Mouse (Mus musculus) adrenal gland (tissue): ENCODE data around the gene Aars.
"Not testable (repeated sequence)": the region's sequence is repeated elsewhere in the genome, so short reads cannot be mapped to it uniquely, and the experiment has no call there.

Source experiments
- intact Hi-C: fragments of 180-260 bp; cut with DNase I; formaldehyde crosslinking; loops from one replicate; pipeline ENCODE4 v1.15.1; 2025

The Aars gene

DNA sequence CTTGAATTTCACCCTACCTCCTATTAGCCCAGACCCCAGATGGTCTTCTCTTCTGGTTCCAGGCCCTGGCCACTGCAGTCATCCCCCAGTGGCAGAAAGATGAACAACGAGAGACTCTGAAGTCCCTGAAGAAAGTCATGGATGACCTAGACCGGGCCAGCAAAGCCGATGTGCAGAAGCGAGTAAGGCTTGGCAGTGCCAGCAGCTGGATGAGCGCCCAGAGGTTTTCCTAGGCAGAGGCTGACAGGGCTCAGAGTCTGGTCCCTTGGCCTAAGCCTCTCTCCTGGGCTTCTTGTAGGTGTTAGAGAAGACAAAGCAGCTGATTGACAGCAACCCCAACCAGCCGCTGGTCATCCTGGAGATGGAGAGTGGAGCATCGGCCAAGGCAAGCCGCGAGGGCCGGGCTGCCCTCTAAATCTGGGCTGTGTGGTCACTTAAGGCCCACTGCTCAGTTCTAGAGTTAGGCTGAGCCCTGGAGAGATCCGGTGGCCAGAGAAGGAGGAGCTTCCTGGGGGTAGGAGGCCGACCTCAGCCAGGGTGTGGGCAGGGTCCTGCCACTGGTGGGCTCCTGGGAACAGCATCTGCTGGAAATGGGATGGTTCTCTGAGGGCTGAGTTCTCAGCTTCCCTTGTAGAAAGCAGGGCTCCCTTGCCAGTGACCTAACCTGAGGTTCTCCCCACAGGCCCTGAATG, 21.0 kb downstream of the Aars start:
- intact Hi-C loops = no loop called here

DNA sequence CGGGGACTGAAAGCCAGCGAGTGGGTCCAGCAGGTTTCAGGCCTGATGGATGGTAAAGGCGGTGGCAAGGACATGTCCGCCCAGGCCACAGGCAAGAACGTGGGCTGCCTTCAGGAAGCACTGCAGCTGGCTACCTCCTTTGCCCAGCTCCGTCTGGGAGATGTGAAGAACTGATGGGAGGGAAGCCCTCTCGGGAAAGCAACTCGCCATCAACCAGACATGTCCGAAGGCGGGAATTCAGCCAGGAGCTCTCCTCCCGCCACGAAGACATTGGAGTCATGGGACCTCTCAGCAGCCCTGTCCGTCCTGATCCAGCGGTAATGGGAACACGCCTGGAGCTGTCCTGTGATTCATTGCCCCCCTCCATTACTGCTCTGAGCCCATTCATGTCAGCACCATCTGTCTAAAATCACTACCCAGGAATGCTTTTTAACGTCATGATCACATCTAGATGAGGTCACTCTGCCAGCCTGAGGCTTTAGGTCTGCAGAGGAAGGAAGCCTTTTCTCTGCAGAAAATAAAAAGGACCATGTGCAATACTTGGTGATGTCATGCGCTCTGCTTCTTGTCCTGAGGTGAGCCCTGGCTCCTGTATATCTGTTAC, 22.2 kb downstream of the Aars start:
- intact Hi-C loops = loop anchor here (5.0 kb wide), 1 partner anchor 37 kb away; the partner anchor contains the start of genes Clec18a and Pdpr

DNA sequence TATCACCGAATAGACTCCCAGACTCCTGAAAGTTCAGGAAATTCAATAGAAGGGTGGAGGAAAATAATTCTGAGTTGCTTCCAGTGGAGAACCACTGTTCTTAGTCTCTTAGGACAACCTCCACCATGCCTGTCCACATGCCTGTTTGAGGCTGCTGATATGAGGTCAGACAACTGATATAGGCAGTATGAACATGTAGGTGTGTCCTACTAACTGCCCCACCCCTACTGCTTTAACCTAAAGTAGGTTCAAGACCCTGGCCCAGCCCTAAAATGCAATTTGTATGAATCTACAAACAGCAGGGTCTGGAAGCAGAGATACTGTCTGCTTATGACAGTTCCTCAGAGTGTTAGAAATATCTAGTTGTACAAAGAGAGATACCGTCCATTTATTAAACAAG, 22.7 kb downstream of the Aars start:
- intact Hi-C loops = loop anchor here (5.0 kb wide), 1 partner anchor 37 kb away; the partner anchor contains the start of genes Clec18a and Pdpr

DNA sequence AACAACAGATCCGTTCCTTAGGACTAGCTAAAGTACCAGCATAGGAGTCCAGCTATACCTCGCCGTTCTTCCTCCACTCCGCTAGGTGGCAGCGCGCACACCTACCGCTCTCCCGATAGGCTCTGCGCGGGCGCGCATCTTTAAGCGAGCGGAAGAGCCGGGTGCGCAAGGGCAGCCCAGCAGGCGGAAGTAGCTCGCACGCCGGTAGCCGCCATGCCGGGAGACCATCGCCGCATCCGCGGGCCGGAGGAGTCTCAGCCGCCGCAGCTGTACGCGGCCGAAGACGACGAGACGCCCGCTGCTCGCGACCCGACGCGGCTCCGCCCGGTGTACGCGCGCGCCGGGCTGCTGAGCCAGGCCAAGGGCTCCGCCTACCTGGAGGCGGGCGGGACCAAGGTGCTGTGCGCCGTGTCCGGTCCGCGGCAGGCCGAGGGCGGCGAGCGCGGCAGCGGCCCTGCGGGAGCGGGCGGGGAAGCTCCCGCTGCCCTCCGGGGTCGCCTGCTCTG, 23.3 kb downstream of the Aars start, which contains the start of gene Exosc6:
TSS of gene Exosc6 (plus strand) at position 182 of the 506 bp plus-strand sequence.
- intact Hi-C loops = loop anchor here (5.0 kb wide), 1 partner anchor 36 kb away; the partner anchor contains the start of genes Clec18a and Pdpr

DNA sequence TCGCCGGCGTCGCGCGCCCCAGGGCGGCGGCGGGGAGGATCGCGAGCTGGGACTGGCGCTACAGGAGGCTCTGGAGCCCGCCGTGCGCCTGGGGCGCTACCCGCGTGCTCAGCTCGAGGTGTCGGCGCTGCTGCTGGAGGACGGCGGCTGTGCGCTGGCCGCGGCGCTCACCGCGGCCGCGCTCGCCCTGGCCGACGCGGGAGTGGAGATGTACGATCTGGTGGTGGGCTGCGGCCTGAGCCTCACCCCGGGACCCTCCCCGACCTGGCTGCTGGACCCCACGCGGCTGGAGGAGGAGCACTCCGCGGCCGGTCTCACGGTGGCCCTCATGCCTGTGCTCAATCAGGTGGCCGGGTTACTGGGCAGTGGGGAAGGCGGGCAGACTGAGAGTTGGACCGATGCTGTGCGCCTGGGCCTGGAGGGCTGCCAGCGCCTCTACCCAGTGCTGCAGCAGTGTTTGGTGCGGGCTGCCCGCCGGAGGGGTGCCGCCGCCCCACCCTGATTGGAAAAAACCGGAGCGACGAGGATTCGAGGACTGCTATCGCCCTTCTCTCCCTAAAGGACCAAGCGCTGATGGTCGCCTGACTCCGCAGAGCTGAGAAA, 23.8 kb downstream of the Aars start:
- intact Hi-C loops = loop anchor here (5.0 kb wide), 1 partner anchor 36 kb away; the partner anchor contains the start of genes Clec18a and Pdpr

DNA sequence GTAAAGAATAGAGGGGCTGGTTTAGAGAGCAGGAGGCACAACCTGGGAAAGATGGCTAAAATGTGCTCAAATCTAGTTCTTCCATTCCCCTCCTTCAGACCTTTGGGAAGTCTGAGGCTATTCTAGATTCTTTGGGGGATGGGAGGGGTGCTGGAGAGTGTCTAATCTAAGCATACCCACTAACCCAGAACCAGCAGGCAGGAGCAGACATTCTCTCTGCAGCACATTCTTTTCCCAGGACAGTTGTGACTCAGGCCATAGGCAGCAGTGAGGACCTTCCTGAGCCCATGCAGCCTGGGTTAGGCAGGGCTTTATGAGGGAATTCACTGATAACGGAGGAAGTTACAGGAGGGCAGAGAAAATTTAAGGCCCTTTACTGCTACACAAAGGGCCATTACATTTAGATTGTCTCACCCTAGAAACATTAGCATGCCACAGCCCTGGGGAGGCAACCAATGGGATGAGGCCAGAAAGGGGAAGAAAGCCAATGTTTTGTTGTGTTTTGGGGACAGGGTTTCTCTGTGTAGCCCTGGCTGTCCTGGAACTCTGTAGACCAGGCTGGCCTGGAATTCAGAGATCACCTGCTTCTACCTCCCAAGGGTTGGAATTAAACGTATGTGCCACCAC, 26.1 kb downstream of the Aars start:
- intact Hi-C loops = loop anchor here (5.0 kb wide), 1 partner anchor 33 kb away; the partner anchor contains the start of genes Clec18a and Pdpr

DNA sequence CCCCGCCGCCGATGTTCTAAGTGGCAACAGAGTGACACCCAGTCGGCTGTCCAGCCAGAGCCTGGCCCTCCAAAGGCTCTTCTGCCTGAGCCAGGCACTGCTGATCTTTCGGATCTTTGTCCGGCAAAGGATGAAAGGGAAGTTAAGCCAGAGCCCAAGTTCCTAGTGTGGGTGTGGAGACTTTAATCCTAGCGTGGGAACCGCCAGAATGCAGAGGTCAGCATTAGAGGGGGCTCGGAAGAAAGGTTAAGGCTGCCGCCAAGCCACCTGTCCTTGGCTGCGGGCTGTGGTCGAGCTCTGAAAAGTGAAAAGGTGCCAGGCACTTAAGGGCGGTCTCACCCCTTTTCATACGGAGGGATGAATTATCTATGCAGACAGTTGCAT, 28.7 kb downstream of the Aars start:
- intact Hi-C loops = no loop called here

DNA sequence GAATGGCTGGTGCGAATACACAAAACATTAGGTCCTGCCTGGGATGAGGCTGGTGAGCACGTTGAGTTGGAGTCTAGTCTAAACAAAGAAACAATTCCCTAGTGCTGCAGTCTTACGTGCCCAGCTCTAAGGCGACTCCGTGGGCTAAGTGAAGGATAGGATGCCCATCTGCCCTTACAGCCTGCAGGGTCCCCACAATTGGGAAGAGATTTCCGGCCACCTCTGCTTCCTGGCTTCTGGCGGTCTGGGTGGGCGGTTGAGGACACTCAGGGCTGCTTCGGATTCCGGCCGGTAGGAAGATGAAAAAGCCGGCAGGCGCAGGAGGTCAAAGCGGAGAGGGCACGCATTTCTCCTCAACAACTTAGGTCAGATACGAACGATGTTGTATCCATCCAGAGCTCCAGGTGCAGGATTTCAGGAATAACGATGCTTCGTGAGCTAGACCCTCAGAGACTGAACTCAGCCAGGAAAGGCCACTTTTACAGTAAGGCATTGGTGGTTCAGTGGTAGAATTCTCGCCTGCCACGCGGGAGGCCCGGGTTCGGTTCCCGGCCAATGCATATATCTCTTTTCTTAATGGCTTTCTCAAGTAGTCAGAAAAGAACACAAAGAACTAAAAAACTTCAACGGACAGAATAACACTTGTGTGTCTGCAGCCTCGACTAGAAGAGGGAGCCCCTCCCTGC, 29.3 kb downstream of the Aars start:
- intact Hi-C loops = no loop called here

DNA sequence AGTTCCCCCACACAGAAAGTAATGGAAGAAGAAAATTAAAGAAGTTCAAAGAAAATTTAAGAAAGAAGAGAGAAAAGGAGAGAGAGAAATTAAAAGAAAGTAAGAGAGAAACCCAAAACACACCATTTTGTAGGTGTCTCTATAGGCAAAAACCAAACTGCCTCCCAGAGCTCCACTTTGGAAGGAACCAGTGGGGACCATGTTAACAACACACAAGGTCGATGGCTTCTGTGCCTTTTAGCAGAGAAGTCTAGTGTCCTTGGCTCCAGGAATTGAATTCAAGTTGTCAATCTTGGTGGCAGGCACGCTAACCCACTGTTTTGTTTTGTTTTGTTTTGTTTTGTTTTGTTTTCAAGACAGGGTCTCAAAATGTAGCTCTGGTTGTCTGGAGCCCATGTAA, 29.9 kb downstream of the Aars start:
- intact Hi-C loops = no loop called here

DNA sequence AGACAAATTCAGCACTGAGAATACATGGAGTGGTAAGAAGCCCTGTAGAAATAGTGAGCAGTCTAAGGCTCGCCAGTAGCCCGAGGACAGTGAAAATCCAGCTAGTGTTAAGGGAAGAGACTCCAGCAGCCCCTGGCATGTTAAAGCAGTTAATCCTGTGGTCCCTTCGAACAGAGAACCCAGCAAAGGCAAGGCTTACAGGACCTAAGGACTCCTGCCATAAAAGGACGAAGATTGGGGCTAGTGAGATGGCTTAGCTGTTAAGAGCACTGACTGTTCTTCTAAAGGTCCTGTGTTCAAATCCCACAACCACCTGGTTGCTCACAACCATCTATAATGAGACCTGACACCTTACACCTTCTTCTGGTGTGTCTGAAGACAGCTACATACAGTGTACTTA, 33.4 kb downstream of the Aars start:
- intact Hi-C loops = no loop called here

DNA sequence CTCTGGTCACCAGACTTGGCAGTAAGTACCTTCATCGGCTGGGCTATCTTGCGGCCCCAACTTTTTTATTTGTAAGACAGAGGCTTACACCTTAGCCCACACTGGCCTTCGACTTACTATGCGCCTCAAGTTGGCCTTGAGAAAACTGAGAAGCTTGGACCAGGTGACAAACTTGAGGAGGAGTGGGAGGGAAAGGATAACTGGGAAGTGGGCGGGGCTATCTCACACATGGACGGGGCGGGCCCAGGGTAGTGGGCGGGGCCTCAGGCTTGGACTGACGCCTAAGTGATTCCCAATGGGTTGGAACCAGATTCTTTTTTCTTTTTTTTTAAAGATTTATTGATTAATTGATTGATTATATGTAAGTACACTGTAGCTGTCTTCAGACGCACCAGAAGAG, 34.5 kb downstream of the Aars start:
- intact Hi-C loops = no loop called here

DNA sequence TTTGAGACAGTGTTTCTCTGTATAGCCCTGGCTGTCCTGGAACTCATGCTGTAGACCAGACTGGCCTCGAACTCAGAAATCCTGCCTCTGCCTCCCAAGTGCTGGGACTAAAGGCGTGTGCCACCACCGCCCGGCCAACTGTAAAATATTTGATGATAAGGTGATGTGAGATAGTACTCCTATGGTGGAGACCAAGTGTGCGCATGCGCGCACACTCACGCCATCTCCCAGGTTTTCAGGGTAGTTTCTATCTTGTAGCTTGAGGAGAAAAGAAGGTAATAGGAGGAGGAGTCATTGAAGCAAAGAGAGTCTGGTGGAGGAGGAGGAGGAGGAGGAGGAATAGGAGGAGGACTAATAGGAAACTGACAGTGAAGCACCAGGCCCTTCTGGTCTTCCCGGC, 35.7 kb downstream of the Aars start:
- intact Hi-C loops = not testable (repeated sequence)

DNA sequence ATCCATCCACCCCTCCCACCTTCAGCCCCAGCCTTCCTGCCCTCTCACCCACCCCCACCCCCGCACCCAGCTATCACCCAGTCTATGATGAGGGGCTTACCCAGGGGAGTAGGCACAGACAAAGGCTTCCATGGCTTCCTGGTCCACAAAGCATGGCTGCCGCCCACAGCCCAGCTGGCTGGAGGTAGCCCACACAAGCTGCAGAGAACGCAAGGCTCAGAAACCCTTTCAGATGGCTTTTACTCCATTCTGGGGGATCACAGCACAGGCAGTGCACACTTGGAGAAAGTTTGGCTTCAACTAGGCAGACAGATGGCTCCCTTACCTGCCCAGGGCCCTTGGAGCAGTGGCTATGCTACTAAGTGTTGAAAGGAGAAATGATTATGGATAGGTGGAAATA, 43.0 kb downstream of the Aars start:
- intact Hi-C loops = loop anchor here (5.0 kb wide), 1 partner anchor 74 kb away; no protein-coding TSS in a partner anchor

DNA sequence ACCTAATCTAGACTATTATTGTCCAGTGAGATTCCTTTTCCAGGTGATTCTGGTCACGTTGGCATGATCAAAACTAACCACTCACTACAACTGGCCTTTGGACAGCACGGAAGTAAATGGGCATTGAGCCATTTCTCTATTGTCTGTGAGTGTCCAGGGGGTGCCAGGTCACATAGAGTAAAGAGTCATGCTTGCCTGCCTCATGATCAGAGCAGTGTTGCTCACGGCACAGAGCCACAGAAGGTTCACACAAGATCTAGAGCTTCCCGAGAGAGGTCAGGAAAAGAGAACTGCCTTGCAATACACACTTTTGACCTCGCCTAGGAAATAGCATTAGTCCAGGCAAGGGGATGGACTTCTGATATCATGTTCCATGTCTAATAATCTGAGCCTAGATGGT, 46.5 kb downstream of the Aars start:
- intact Hi-C loops = loop anchor here (5.0 kb wide), 1 partner anchor 77 kb away; no protein-coding TSS in a partner anchor

DNA sequence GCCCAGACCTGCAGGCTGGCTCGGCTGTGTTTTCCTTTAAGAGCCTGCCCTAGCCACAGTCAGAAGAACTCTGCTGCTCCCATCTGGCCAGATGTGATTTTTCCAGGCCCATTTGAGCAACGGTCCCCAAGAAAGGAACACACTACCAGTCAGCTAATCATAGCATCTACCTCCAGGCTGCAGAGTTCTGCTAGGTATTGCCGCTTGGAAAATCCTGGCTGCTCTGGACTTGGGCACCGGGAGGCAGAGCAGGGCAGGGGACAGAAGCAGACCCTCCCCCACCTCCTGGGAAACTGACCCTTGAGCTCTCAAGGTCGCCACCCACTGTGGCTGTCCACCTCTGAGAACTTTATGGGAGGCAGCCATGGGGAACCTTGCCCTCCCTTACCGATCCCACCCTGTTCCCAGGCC, 46.9 kb downstream of the Aars start:
- intact Hi-C loops = loop anchor here (5.0 kb wide), 1 partner anchor 78 kb away; no protein-coding TSS in a partner anchor

DNA sequence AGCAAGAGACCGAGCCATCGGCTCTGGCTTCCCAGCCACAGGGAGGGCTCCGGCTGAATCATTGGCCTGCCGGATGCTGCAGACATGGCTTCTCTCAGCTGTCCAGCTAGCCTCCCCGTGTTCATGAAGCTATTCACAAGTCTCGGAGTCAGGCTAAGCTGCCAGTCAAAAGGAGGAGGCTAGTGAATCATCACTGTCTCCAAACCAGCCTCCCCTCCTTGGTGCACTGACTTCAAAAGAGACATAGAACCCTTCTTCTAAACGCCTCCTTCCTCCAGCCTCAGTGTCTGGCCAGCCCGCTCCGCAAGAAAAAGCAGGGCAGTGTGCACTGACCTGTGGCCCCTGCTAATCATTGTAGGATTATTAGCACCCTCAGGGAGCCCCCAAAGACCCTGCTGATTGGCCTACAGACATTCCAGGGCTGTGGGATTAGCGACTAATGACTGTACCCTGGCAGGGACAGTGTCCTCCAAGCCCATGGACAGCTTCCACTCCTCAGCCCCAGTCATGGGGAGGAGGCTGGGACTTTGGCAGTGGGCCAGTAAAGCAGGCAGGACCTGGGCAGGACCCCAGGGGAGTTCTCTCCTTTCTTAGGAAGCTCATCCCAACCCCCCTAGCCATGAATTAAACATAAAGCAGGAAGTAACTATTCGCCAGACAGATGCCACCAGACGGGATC, 48.8 kb downstream of the Aars start:
- intact Hi-C loops = no loop called here

DNA sequence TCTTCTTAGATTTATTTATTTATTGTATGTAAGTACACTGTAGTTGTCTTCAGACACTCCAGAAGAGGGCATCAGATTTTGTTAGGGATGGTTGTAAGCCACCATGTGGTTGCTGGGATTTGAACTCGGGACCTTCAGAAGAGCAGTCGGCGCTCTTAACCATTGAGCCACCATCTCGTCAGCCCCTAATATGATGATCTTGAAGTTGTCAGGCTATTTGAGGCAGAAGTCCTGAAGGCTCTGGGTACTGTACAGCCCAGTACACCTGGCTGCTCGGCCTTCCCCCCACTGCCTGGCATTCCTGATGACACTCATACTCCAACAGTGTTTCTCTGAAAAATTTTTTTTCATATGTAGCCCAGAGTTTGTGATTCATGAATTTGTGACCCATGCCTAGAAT, 51.0 kb downstream of the Aars start:
- intact Hi-C loops = not testable (repeated sequence)

DNA sequence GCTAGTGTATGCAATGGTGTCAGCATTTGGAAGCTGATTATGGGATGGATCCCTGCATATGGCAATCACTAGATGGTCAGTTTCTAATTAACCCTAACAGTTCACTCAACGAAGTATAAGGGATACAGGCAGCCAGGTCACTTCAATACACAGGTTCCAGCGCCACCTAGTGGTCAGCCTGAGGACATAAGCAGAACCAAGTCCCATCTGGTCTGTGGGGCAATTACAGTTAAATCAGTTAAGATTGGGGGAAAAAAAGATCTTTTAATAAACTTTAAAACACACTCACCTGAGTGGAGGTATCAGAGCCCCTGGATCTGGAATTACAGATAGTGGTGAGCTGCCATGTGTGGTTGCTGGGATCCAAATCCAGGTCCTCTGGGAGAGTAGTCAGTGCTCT, 57.2 kb downstream of the Aars start:
- intact Hi-C loops = loop anchor here (5.0 kb wide), 2 partner anchors 33 to 57 kb away; partner anchors contain the start of gene Exosc6

DNA sequence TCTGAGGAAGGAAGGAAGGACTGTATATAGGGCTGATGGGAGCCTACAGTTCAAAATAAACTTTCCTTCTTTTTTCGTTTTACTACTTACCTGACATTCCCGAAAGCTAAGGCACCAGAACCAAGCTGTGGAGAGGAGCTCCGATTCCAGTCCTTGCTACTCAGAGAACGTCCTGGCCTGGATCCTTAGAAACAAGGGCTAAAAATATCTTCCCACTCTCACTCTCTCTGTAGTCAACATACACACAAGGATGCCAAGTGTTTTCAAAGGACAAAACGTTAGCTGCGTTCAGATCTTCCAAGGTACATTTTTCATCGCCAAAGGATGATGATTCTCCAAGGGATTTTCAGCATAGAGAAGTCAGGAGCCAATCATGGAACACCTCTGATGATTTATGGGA, 58.8 kb downstream of the Aars start:
- intact Hi-C loops = loop anchor here (5.0 kb wide), 2 partner anchors 34 to 56 kb away; partner anchors contain the start of gene Exosc6

DNA sequence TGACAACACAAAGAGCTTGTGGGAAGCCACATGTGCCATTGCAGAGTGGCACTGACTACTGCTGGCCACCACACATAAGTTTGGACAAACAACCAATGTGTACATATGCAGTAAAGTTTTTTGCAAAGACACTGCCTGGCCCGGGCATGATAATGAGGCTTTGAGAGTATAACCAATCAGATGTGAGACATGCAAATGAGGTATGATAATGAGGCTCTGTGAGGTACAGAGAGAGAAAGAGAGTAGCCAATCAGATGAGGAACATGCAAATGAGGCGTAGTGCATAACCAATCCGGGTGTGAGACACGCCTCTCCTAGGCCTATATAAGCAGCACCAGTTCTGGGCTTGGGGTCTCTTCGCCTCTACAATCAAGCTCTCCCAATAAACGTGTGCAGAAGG, 59.4 kb downstream of the Aars start, which contains the start of gene Clec18a:
TSS of gene Clec18a (minus strand) at position 101 of the 400 bp plus-strand sequence.
- intact Hi-C loops = loop anchor here (5.0 kb wide), 2 partner anchors 35 to 55 kb away; partner anchors contain the start of gene Exosc6
